Mouse (Mus musculus): ENCODE data around the gene Eif3l.

GRCm38 (mm10) chr15:79105804-79106203 is 30.8 kb downstream of the Eif3l start:
- TF ChIP-seq EP300 (optimal IDR thresholded peaks at IDR 0.05) (no peak), CTCF (IDR thresholded peaks at IDR 0.05; ENCODE audit: low read depth) (no peak)

Data from stomach, postnatal 0 days (tissue).